Mouse (Mus musculus): Measurements from ENCODE around the gene Gpr19. TPM values are rescaled to one million over a fixed set of nuclear protein-coding genes. Genes with fewer than 3 reads are reported as not detected.

The Gpr19 gene
- polyA plus RNA-seq, 1 experiment from 2014 or later: 8.6 TPM

DNA sequence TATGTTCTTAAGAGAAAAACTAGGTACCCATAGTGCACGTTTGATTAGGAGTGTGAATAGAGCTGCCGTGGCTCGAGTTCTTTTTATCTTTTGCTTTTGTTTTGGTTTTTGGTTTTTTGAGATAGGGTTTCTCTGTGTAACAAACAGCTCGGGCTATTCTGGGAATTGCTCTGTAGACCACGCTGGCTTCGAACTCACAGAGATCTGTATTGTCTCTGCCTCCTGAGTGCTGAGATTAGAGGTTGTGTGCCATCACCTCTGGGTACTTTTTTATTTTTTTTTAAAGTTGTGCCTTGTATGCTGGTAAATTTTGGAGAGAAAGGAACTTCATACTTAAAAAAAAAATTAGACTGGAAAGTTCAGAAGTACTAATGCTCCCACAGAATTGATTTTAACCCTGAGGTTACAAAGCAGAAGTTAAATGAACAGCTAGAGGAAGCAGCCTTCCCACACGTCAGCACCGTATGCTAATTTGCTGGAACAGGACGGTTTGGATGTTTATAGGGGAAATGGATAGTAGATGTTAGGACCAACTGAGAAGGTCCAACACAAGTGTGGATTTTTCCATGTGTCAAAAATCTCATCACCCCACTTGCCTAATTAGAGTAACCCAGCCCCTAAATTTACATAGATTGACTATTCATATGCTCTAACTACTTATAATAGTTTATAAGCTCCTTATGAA is 24.3 kb upstream of the Gpr19 start:
- ATAC-seq (ENCODE audit: extremely low read depth, insufficient number of reproducible peaks, low FRiP score, low TSS enrichment): no peak
- H3K4me2 ChIP-seq: peak overlapping the region; percentile 95

GRCm38 (mm10) chr6:134921695-134922510 is 23.5 kb upstream of the Gpr19 start:
- Histone ChIP-seq H3K4me2 (peak overlapping the region; percentile 95), H3K9ac (peak overlapping the region; percentile 98), H3K4me1 (peaks cover 49% of the 10 kb centered on the region), H3K27me3 (replicated peaks) (0 out of 2 replicates have a peak, but pooled peaks cover 3% of the 10 kb centered on the region), H3K9me3 (no peaks in the 10 kb centered on the region), H3K27ac (replicated peaks) (peak overlapping the region; percentile 99), H3K36me3 (peaks cover 22% of the 10 kb centered on the region), H3K4me3 (peak overlapping the region; percentile 97)
- ATAC-seq (ENCODE audit: extremely low read depth, insufficient number of reproducible peaks, low FRiP score, low TSS enrichment): no peak
- 6% methylated on average over 20 of the region's 20 CpGs for WGBS

More for the DNA sequence above, 24.3 kb upstream of the Gpr19 start:
- peaks cover 48% of the 10 kb centered on the region for H3K4me1 ChIP-seq
- H3K9me3 ChIP-seq: no peaks in the 10 kb centered on the region
- H3K4me3 ChIP-seq: peak overlapping the region; percentile 97
- H3K27me3 ChIP-seq (replicated peaks): 0 out of 2 replicates have a peak, but pooled peaks cover 3% of the 10 kb centered on the region
- H3K36me3 ChIP-seq: peaks cover 22% of the 10 kb centered on the region
- WGBS: 29% methylated on average over 9 of the region's 9 CpGs
- H3K27ac ChIP-seq (replicated peaks): peak overlapping the region; percentile 99; the same call in 1 of the 2 replicates
- peak overlapping the region; percentile 98 for H3K9ac ChIP-seq

GRCm38 (mm10) chr6:134921014-134921694 is 22.8 kb upstream of the Gpr19 start:
- 1% methylated on average over 32 of the region's 32 CpGs for WGBS
- H3K9me3 ChIP-seq: no peaks in the 10 kb centered on the region

DNA sequence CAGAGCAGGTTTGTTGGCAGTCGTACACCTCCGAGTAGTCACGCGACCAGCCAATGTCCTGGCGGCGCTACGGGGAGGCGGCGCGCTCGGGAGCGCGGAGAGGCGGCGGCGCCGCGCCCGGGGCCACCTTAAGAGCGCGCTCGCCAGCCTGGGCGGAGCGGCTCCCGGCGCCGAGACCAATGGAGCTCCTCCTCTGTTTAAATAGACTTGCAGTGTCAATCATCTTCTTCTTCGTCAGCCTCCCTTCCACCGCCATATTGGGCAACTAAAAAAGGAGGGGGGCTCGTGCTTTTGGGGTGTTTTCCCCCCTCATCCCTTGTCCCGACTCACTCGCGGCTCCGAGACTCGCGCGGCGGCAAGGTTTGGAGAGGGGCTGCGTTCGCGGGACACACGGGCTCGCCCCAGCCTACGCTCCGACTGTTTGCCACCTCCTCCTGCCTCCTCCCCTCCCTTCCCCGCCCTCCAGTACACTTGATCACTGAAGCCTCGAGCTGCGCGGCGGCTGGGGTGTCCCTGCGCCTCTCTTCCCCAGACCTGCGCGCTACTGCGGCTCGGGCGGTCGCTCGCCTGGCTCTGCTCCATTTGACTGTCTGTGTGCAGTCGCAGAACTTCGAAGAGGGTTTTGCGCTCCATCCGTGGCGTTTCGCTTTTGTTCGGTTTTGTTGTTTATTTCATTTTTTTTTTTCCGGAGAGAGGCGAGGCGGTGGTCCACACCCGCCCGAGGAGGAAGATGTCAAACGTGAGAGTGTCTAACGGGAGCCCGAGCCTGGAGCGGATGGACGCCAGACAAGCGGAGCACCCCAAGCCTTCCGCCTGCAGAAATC is 22.0 kb upstream of the Gpr19 start, which contains the start of gene Cdkn1b:
Cdkn1b (plus strand) TSS at position 212 of the 824 bp plus-strand sequence.
- peaks cover 22% of the 10 kb centered on the region for H3K36me3 ChIP-seq
- peak within 1 kb of the TSS; percentile 98 for H3K9ac ChIP-seq
- H3K27me3 ChIP-seq (replicated peaks): 0 out of 2 replicates have a peak, but pooled peaks cover 3% of the 10 kb centered on the region
- peaks cover 39% of the 10 kb centered on the region for H3K4me1 ChIP-seq
- H3K9me3 ChIP-seq: no peaks in the 10 kb centered on the region
- ATAC-seq (ENCODE audit: extremely low read depth, insufficient number of reproducible peaks, low FRiP score, low TSS enrichment): peak; percentile 86
- peak within 1 kb of the TSS; percentile 97 for H3K4me3 ChIP-seq
- peak within 1 kb of the TSS; percentile 95 for H3K4me2 ChIP-seq
- under 1% methylated on average over 77 of the region's 77 CpGs for WGBS
- H3K27ac ChIP-seq (replicated peaks): peak within 1 kb of the TSS; percentile 99

More at GRCm38 (mm10) chr6:134921014-134921694, 22.8 kb upstream of the Gpr19 start:
- ATAC-seq (ENCODE audit: extremely low read depth, insufficient number of reproducible peaks, low FRiP score, low TSS enrichment): peak; percentile 7; the same call in 1 of the 2 replicates
- peak overlapping the region; percentile 95 for H3K4me2 ChIP-seq
- H3K9ac ChIP-seq: peak overlapping the region; percentile 98
- peaks cover 22% of the 10 kb centered on the region for H3K36me3 ChIP-seq
- 0 out of 2 replicates have a peak, but pooled peaks cover 3% of the 10 kb centered on the region for H3K27me3 ChIP-seq (replicated peaks)
- peak overlapping the region; percentile 97 for H3K4me3 ChIP-seq
- peaks cover 44% of the 10 kb centered on the region for H3K4me1 ChIP-seq
- peak overlapping the region; percentile 99 for H3K27ac ChIP-seq (replicated peaks)

DNA sequence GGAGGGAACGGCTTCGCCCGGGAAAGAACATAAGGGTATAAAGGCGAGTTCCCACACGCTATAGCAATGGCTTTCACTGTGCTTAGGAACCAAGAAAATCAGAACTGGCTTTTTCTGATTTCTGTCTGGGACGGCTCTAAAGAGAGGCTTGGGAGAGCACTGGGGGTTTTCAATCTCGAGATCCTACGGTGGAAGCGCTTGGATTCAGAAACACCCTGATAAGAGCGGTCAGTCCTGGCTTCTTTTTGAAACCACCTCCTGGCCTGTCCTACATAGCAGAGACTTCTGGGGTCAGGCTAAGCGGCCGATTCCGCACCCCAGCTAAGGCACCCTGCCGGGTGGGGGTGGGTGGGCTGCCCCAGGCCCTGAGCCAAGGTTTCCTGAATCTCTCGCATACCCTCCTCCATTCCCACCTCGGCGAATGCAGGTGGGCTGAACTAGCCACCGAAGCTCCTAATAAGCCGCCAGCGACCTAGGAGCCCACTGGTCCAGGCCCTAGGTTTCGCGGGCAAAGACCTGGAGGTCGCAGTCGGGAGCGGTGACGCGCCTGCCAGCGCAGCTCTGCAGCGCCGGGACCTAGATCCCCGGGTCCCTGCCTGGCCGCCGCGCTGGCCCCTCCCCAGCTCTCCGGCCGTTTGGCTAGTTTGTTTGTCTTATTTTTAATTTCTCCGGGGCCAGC is 21.3 kb upstream of the Gpr19 start:
- Histone ChIP-seq H3K4me2 (peak overlapping the region; percentile 95), H3K36me3 (peaks cover 20% of the 10 kb centered on the region), H3K4me3 (peak overlapping the region; percentile 97), H3K4me1 (peaks cover 36% of the 10 kb centered on the region), H3K9ac (peak overlapping the region; percentile 98), H3K27me3 (replicated peaks) (0 out of 2 replicates have a peak, but pooled peaks cover 3% of the 10 kb centered on the region), H3K27ac (replicated peaks) (peak overlapping the region; percentile 99), H3K9me3 (no peaks in the 10 kb centered on the region)
- 3% methylated on average over 37 of the region's 37 CpGs for WGBS
- ATAC-seq (ENCODE audit: extremely low read depth, insufficient number of reproducible peaks, low FRiP score, low TSS enrichment): peak; percentile 49; the same call in 1 of the 2 replicates

DNA sequence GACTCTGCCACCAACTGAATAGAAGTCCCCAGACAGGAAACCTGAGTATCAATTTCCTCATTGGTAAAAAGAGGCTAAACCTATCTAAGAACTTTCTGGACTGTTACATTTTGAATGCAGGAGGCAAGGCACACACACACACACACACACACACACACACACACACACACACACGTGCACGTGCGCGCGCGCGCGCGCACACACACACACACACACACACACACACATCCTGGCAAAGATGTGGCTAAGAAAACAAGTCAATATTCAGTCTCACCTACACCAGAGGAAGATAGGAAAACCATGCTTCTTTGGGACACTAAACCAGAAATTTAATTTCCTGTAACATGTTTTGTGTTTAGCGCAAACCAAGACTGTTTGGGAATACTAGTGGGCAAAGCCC is 20.4 kb upstream of the Gpr19 start:
- Histone ChIP-seq H3K9me3 (no peaks in the 10 kb centered on the region), H3K27ac (replicated peaks) (no peak overlapping the region), H3K36me3 (peaks cover 14% of the 10 kb centered on the region), H3K4me3 (peak overlapping the region; percentile 97; the same call in 1 of the 2 replicates), H3K9ac (no peak overlapping the region), H3K4me2 (peak overlapping the region; percentile 95), H3K4me1 (peaks cover 34% of the 10 kb centered on the region), H3K27me3 (replicated peaks) (0 out of 2 replicates have a peak, but pooled peaks cover 6% of the 10 kb centered on the region)
- no peak for ATAC-seq (ENCODE audit: extremely low read depth, insufficient number of reproducible peaks, low FRiP score, low TSS enrichment)
- 92% methylated on average over 10 of the region's 10 CpGs for WGBS

- H3K36me3 ChIP-seq: peaks cover 2% of the 10 kb centered on the region; the same call in 1 of the 2 replicates
- no peaks in the 10 kb centered on the region for H3K9me3 ChIP-seq
- H3K4me2 ChIP-seq: peak overlapping the region; percentile 92
- H3K27ac ChIP-seq (replicated peaks): peak overlapping the region; percentile 60; the same call in 1 of the 2 replicates
- H3K9ac ChIP-seq: peak overlapping the region; percentile 83
- peak overlapping the region; percentile 66 for H3K4me3 ChIP-seq
- peaks cover 18% of the 10 kb centered on the region for H3K4me1 ChIP-seq
- no peak for ATAC-seq (ENCODE audit: extremely low read depth, insufficient number of reproducible peaks, low FRiP score, low TSS enrichment)
- 0 out of 2 replicates have a peak, but pooled peaks cover 6% of the 10 kb centered on the region for H3K27me3 ChIP-seq (replicated peaks)
- 2% methylated on average over 11 of the region's 11 CpGs for WGBS
Measured at GRCm38 (mm10) chr6:134917087-134917486, 18.7 kb upstream of the Gpr19 start.

DNA sequence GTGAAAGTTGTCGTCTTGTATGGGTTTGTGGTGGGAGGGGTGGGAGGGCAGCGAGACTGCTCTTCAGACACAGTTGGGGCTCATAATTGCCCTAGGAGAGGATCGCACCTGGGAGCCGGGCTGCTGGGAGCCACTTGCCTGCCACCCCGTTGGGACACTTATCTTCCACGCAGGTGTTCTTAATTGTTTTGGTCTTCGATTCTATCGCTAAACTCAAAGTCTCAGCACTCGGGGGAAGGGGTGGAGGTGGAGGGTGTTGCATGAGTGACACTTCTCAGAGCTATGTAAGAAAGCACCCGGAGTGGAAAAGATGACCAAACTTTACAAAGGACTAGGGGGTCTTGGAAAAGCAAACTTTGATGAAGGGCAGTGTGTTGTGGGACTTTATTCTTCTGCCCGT is 18.3 kb upstream of the Gpr19 start:
- Histone ChIP-seq H3K9ac (peak overlapping the region; percentile 83), H3K9me3 (no peaks in the 10 kb centered on the region), H3K36me3 (no peaks in the 10 kb centered on the region), H3K27ac (replicated peaks) (peak overlapping the region; percentile 60; the same call in 1 of the 2 replicates), H3K4me3 (peak overlapping the region; percentile 66), H3K27me3 (replicated peaks) (0 out of 2 replicates have a peak, but pooled peaks cover 6% of the 10 kb centered on the region), H3K4me1 (peaks cover 15% of the 10 kb centered on the region), H3K4me2 (peak overlapping the region; percentile 92)
- ATAC-seq (ENCODE audit: extremely low read depth, insufficient number of reproducible peaks, low FRiP score, low TSS enrichment): no peak
- 2% methylated on average over 11 of the region's 11 CpGs for WGBS

DNA sequence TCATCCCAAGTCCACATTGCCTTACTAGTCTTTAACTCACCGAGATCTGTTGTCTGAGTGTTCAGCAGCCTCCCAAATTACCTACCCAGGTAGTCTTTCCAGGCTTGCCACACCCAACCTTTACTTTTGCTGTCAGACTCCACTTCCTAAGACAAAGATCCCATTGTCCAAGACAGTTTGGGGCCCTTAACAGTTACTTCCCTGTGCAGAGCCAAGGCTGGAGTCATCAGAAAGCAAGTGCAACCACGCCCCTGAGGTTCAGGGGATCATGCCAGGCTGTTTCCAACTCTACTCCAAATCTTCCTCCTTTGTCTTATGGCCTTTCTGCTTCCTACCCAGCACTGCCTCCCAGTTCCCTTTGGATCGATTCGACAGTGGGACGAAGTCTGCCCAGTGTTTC is 16.1 kb upstream of the Gpr19 start:
- Histone ChIP-seq H3K4me3 (no peak overlapping the region), H3K27me3 (replicated peaks) (0 out of 2 replicates have a peak, but pooled peaks cover 6% of the 10 kb centered on the region), H3K9ac (no peak overlapping the region), H3K27ac (replicated peaks) (no peak overlapping the region), H3K36me3 (no peaks in the 10 kb centered on the region), H3K4me1 (peaks cover 14% of the 10 kb centered on the region), H3K4me2 (no peak overlapping the region), H3K9me3 (no peaks in the 10 kb centered on the region)
- no peak for ATAC-seq (ENCODE audit: extremely low read depth, insufficient number of reproducible peaks, low FRiP score, low TSS enrichment)
- 87% methylated on average over 5 of the region's 5 CpGs for WGBS

Measured in heart, embryonic 13.5 days (tissue).